Comparison of ENCODE assay signal across 8 mouse cellular contexts in the genomic region with DNA sequence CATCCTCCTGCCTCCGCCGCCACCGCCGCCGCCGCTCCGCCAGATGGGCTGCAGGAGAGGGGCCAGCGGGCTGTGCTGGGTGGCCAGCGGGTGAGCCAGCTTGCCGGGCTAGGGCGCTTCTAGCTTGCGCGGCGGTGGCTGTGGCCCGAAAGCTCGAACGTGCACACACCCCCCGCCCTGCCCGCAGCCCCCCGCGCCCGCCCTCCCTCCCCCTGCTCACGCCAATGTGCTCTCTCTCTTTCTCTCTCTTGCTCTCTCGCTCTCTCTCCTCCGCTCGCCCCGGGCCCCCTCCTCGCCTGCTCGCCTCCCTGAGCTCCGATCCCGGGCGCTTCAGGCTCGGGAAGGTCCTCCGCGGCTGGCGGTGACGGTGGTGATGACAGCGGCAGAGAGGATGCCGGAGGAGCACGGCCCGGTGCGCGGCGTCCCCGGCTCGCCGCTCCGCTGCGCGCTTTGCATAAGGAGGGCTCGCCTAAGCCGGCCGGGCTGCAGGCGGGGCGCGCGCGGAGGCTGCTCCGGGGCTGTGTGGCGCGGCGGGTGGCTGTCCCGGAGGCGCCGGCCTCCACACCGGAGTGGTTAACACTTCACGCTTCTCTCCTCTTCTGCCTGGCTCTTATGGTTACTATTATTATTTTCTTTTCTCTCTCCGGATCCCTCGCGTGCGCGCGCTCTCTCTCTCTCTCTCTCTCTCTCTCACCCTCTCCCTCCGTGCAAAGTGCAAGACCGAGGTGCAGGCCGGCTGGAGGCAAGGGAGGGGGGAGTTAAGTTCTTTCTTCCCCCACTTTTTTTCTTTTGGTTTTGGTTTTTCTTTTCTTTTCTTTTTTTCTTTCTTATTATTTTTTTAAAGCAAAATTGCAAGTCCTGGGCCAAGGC. TPM values are rescaled to one million over a fixed set of nuclear protein-coding genes. Genes with fewer than 3 reads are reported as not detected.
A peak's percentile ranks its signal among the peaks of the same experiment; 100 is the strongest.
DNase-seq lines count a peak whose midpoint lies in the region; ATAC-seq and TF ChIP-seq lines count a peak whose summit lies in the region.

No protein-coding gene starts in this region.

- peaks cover 12% of the 10 kb centered on the region for H3K4me1 ChIP-seq in E14TG2a.4 (replicated peaks; ENCODE audit: low read depth, low read length)
- H3K4me1 ChIP-seq in lung, embryonic 14.5 days (ENCODE audit: insufficient read depth) = peaks cover 10% of the 10 kb centered on the region
- H3K4me1 ChIP-seq in neural tube, embryonic 15.5 days = peaks cover 45% of the 10 kb centered on the region

- ATAC-seq in lung, embryonic 14.5 days (ENCODE audit: insufficient read depth) = peak; percentile 79
- ATAC-seq in neural tube, embryonic 15.5 days (ENCODE audit: low FRiP score) = peak; percentile 74

- no peaks in the 10 kb centered on the region for H3K36me3 ChIP-seq in E14TG2a.4 (ENCODE audit: insufficient read depth, low read length)
- 0 out of 2 replicates have a peak, but pooled peaks cover 6% of the 10 kb centered on the region for H3K36me3 ChIP-seq in lung, embryonic 14.5 days (ENCODE audit: insufficient read depth)
- H3K36me3 ChIP-seq in neural tube, embryonic 15.5 days = no peaks in the 10 kb centered on the region

- peak overlapping the region; percentile 78 for H3K4me3 ChIP-seq in E14TG2a.4 (replicated peaks; ENCODE audit: low read length)
- peak overlapping the region; percentile 77 for H3K4me3 ChIP-seq in lung, embryonic 14.5 days (ENCODE audit: low read depth, low read length)
- H3K4me3 ChIP-seq in neural tube, embryonic 15.5 days (replicated peaks) = peak overlapping the region; percentile 71

- H3K27ac ChIP-seq in lung, embryonic 14.5 days (ENCODE audit: low read depth) = peak overlapping the region; percentile 86
- peak overlapping the region; percentile 93 for H3K27ac ChIP-seq in neural tube, embryonic 15.5 days (replicated peaks)

- H3K9ac ChIP-seq in lung, embryonic 14.5 days = peak overlapping the region; percentile 85
- peak overlapping the region; percentile 78 for H3K9ac ChIP-seq in neural tube, embryonic 15.5 days (replicated peaks)

- no peak for TF ChIP-seq CTCF in E14TG2a.4 (conservative IDR thresholded peaks at IDR 0.05; ENCODE audit: low read length)
- TF ChIP-seq CTCF in lung, embryonic 14.5 days (IDR thresholded peaks at IDR 0.05; ENCODE audit: low read depth) = no peak

- H3K27me3 ChIP-seq in E14TG2a.4 (ENCODE audit: insufficient read depth, low read length) = peaks cover 61% of the 10 kb centered on the region
- H3K27me3 ChIP-seq in lung, embryonic 14.5 days (ENCODE audit: insufficient read depth, low read length) = no peaks in the 10 kb centered on the region
- peaks cover 8% of the 10 kb centered on the region for H3K27me3 ChIP-seq in neural tube, embryonic 15.5 days (replicated peaks)

- H3K4me2 ChIP-seq in lung, embryonic 14.5 days = peak overlapping the region; percentile 88
- H3K4me2 ChIP-seq in neural tube, embryonic 15.5 days = peak overlapping the region; percentile 87

- DNase-seq in cerebellum, adult 18-20 months = peak; percentile 75 to 85
- DNase-seq in forelimb bud, embryonic 11.5 days (ENCODE audit: low read depth, low spot score) = peak; percentile 51
- peak; percentile 75 for DNase-seq in heart, postnatal 4 days
- DNase-seq in layer of hippocampus, adult 8-10 months (ENCODE audit: low spot score in 2 of 2) = peak; percentile 6 to 17
- peak; percentile 80 for DNase-seq in lung, embryonic 14.5 days
- peak; percentile 34 for DNase-seq in testis, postnatal 14 days (ENCODE audit: low spot score)

- under 1% methylated on average over 56 of the region's 76 CpGs for WGBS in lung, embryonic 14.5 days
- under 1% methylated on average over 73 of the region's 76 CpGs for WGBS in neural tube, embryonic 15.5 days

- H3K9me3 ChIP-seq in E14TG2a.4 (ENCODE audit: low read length) = no peaks in the 10 kb centered on the region
- H3K9me3 ChIP-seq in lung, embryonic 14.5 days (ENCODE audit: low read depth, low read length) = no peaks in the 10 kb centered on the region
- no peaks in the 10 kb centered on the region for H3K9me3 ChIP-seq in neural tube, embryonic 15.5 days (replicated peaks)

RNA-seq across cellular contexts. Expression of a gene that starts 0.5 kb away (rescaled TPM):
- 1 to 10 TPM; 5.2 to 5.5 TPM for total RNA-seq in heart, postnatal 4 days (2021)
- total RNA-seq in layer of hippocampus, adult 8-10 months (2022) = 10 to 100 TPM; 16.0 to 20.7 (median 18.6) TPM
- polyA plus RNA-seq in lung, embryonic 14.5 days (2014; fragmentation: Nextera tagmentation; extraction: Ambion mirVana) = 12.6 and 14.1 TPM in 2 replicates
- 11.7 and 12.8 TPM in 2 replicates for polyA plus RNA-seq in neural tube, embryonic 15.5 days (2015; fragmentation: Nextera tagmentation; extraction: Ambion mirVana)

Comparison
In these comparisons a context has a peak if more than half of its experiments do, and no peak if none do; other contexts are left out.
1. Peak in every context shown above with its lines: DNase-seq, ATAC-seq, H3K4me3 ChIP-seq and H3K27ac ChIP-seq.
2. DNase-seq: peak in every context shown above with its lines; median percentile 80 in cerebellum, adult 18-20 months; 80 in lung, embryonic 14.5 days; 75 in heart, postnatal 4 days; 51 in forelimb bud, embryonic 11.5 days; 34 in testis, postnatal 14 days; 12 in layer of hippocampus, adult 8-10 months.